Mouse (Mus musculus) frontal cortex, postnatal 10 days (tissue): ENCODE measurements at regions not wholly inside any gene's neighbourhood (a gene's known extent, or its start where the extent isn't known, plus 50 kb on each side); places are given as distances from the start of the nearest gene placed in this dataset.

Source experiments
- DNase-seq, 2 experiments: peaks; one replicate each; pipeline ENCODE4 v3.0.0; 2022; ENCODE audit warnings: low spot score in 2 of 2, mixed read lengths in 1 of 2

DNA sequence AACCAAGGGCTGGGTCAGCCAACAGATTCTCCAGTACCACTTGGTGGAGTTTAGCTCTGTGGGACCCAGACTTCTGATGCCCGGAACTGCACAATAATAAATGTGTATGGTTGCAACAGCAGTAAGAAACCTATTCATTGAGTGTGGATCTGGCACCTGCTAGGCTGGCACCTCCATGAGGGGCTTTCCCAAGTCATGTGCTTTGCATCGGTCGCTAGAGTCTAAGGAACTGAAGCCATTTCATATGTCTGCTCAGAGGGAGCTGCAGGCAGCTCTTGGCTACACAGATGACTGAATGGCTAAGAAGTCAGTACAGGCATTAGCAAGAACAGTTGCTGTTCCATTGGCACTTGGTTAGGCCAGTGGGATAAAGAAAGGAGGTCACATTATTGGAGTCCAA is 65.6 kb upstream of the Bcl6 start:
- no peak for DNase-seq

DNA sequence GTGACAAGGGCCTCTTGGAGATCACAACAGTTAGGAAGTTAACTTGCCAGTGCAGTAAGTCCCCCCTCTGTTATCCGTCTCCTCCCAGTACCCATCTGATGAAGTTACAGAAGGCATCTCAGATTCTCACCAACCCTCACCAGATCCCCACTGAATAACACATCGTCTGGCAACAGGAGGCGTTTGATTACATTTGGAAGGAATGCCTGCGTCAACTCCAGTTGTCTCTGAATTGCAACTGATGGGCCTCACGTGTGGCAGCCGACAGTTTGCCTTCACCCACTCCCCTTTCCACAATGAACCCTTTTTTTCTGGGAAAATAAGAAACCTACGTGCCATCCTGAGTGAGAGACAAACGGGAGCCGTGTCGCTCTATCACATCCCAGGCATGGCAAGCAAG is 64.8 kb upstream of the Bcl6 start:
- DNase-seq = peak; percentile 13 to 20

DNA sequence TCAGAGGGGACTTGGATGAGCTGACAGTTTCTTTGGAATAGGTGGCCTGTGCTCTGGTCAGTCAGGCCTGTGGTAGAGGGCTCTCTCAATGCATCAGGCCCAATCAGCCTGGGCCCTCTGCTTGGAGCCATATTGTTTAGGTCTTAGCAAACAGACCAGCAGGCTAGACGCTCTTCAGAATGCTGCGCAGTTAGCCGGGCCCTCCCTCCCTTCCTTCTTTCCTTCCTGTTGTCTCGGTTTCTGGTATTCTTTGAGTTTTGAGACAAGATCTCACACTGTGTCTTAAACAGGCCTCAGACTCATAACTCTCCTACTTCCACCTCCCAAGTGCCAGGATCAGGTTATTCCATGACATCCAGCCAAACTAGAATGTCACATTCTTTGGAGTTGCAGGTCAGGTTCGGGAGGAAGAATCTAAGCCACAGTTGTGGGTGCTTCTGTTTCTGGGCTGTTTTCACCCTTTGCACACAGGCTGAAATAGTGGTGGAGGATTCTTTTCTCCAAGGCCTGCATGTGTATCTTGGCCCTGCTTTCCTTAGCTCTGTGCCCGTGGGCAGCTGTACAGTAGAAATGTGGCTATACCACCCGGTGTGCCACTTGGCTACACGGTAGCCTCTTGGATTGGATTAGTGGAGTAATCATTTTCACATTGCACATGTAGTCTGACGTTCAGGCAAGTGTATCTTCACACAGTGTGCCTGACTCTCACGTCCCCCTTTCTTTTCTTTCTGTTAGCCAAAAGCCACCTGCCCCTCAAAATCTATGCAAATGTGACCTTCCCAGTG is 62.4 kb upstream of the Bcl6 start:
- DNase-seq = no peak

GRCm38 (mm10) chr16:24043779-24044178 is 55.1 kb upstream of the Bcl6 start:
- no peak for DNase-seq

DNA sequence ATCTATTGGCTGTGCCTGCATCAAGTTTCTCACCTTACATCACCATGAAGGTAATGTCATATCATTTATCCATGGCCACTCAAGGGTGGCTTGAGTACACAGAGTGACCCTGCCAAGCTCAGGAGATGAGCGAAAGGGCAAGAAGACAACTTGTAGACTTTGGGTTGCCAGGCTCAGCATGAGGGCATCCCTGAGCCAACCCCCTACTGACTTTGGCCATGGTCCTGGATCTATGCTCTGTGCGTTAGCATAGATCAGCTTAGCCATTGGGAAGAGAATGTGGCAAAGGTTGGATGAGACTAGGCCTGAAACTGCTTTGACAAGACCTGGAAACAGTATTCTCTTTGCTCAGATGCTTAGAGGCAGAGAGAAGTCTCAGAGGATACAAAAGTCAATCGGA is 54.3 kb upstream of the Bcl6 start:
- no peak for DNase-seq

- DNase-seq = no peak
Observed at GRCm38 (mm10) chr16:24042216-24042615, 53.6 kb upstream of the Bcl6 start.

DNA sequence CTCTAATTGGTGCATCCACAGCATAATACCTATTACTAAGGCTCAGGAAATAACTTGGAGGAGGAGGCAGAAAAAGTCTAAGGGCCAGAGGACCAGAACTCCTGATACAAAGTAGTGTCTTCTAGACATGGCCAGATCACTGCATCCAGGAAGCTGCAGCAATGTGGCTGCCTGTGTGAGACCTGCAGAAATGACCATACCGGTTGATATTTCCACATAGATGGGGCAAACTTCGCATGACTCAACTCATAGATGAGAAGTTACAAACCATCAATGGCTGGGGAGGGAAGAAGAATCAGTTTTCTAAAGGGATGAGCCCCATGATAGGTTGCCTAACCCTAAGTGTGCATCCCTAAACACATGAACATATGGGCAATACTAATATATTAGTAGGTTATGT is 52.8 kb upstream of the Bcl6 start:
- DNase-seq = no peak

- no peak for DNase-seq
Observed at GRCm38 (mm10) chr16:24039765-24040164, 51.1 kb upstream of the Bcl6 start.
